Mouse (Mus musculus) neural tube, embryonic 10.5 days (tissue): ENCODE results near the gene B4galt2.

ENCODE experiments used
- DNase-seq: peaks from one replicate; pipeline ENCODE4 v3.0.0-alpha.2; 2017; ENCODE audit warnings: low spot score; ENCODE audit errors: extremely low spot score

Gene B4galt2

DNA sequence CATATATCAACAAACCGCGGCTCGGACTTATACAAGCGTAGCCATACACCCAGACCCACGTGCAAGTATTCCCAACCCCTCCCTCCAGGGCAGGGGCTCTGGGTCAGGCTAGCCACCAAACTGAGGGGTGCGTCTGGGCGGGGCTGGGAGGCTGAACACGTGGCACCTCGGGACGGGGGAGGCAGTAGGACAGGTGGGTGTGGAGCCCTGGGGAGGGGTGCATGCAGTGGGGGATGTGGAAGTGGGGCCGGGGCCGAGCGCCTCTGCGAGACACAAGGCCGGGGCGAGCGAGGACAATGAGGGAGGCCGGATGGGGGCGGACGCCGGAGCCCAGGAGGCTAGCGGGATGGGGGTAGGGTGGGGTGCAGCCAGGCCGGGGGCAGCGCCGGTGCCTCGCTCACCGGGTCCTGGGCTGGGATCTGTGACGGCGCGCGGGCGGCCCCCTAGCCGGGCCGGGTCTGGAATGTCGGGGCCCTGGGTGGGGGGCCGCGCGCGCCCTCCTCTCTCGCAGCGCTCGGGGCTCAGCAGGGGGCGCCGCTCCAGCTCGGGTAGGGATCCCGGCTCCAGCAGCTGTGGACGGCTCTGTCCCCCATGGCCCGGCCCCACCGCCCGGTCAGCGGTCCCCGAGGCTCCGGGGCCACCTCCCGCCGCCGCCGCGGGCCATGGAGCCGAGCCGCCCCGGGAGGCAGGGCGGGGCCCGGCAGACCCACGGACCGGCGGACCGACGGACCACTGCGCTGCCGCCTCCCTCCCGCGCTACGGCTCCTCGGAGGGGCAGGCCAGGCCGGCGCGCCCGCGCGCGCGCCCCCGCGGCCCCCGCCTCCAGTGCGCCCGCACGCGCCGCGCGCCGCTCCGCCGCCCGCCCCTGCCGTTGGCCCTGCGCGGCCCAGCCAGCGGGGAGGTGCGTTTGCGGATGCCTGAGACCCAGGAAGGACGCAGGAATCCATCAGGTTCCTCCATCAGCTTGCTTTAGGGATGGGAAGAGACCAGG, at the start of gene B4galt2:
Gene B4galt2 (minus strand): TSS at position 787 of the 991 bp plus-strand sequence.
- DNase-seq, result peak; percentile 80

DNA sequence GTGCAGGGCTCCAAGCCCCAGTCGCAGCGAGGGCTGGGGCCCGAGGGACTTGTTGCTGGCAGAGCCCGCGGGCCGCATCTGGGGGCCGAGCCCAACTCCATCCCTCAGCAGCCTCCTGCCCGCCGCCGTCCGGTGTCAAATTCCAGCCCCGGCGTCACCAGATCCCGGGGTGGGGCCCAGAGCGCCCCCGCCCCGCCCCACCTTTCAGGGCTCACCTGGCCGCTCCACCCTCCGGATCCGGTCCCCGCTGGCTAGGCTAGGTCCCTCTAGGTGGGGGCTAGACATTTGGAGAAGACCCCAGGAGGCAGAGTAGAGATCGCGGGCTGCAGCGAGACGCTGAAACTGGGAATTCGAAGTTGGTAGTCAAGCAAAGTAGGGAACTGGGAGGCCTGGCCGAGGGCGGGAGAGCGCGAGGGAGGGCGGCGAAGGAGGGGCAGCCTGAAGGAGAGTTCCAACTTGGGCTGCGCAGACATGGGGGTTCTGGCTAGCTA, 46.1 kb upstream of the B4galt2 start, which contains the start of gene Artn:
Gene Artn (minus strand): TSS at position 373 of the 491 bp plus-strand sequence.
- peak; percentile 72 for DNase-seq

DNA sequence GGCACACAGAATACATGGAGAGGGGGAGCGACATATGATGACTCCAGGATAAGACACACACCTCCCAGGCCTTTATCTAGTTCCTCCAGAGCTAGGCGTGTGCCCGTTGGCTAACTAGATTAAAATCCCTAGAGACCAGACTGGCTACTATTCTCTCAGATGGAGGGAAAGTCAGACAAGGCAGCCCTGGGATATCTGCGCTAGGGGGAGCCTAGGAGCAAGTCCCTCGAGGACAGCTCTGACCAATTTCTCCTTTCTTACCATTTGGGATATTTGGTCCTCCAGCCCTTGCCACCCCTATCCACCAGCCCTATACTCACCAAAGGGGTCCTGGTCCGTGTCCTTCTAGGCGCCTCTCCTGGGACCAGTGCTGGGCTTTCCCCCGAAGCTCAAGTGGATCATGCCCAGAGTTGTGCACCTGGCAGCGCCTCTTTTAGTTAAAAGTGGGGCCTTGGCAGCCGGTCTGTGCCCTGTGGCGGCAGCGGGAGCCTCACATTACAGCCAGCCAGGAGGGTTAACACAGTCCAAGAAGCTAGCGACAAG, 45.5 kb upstream of the B4galt2 start:
- DNase-seq, result no peak

DNA sequence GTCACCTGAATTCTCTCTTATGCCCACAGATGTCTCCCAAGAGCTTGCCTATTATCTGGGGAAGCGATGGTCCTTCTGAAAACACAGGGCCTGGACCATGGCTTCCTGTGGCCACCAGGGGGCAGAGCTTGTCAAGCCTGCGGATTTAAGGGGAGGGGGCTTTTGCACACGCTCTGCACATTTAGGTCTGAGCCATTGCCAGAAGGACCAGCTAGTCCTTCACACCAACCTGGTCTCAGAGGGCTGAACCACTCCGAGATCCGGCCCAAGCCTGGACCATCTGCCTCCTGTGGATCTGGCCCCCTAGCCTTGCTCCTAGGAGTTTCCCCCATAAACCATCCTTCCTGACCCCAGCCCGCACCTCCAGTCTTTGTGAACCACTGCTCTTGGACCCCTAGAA, 44.9 kb upstream of the B4galt2 start:
- DNase-seq, result peak; percentile 85

DNA sequence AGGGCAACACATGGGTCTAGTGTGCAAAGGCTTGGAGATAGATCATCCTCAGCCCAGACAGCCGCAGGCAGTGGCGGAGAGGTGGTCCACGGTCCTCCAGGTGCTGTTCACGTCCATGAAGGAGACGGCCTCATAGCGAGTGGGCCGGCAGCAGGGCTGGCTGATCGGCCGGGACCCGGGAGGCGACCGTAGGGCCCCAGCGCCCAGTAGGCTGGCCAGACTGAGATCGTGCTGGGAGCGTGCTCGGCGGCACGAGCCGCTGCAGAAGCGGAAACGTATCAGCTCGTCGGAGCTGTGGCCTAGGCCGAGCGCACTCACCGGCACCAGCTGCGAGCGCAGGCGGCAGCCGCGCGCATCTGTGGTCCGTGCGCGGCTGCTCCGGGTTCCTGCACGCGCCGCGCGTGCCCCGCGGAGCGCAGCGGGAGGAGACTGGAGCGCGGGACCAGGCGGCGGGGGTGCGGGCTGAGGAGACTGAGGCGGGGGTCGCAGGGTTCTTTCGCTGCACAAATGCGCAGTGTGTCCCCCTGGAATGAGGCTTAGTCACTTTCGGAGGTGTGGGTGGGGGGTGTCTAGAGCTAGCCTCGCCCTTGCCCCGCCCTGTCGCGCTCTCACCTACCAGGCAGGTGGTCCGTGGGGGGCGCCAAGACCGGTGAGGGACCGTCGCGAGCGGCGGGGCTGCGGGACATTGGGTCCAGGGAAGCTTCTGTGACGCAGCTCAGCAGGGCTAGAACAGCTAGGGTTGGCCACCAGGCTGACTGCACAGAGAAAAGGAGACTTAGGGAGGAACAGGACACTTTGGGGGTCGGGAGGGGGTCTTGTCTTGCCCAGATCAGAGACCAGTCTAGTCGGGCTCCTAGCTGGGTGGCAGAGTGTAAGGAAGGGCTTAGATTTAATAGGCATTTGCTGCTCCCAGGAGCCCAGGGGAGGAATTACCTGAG, 43.5 kb upstream of the B4galt2 start:
- peak; percentile 60 for DNase-seq

DNA sequence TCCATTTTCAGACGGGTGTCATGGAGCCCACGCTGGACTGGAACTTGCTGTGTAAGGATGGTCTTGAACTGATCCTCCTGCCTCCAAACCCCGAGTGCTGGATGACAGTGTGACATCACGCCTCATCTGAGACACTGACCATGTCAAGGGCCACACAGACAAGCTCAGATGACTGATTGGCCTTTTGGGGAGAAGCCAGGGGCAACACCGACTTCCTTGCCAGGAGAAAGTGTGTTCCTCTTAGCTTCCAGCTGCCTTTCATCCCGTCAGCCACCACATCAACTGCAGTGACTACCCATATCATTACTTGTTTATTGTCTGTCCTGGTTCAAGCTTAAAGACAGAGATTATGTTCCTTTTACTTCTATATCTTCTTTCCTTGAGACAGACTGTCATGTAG, 41.6 kb upstream of the B4galt2 start:
- no peak for DNase-seq

DNA sequence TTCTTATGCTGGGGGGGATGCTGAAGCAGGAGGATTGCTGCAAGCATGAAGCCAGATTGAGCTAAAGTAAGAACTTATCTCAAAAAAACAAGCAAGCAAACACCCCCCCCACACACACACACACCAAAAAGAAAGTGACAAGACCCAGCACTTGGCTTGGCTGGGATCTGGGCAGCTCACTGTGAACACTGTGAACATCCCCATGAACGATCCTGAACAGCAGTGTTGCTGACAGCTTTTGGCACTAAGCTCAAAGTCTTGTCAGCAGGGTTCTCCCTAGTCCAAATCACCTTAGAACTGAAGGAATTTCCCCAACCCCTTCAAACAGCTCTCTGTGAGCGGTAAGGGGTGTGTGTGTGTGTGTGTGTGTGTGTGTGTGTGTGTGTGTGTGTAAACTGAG, 40.2 kb upstream of the B4galt2 start:
- no peak for DNase-seq

DNA sequence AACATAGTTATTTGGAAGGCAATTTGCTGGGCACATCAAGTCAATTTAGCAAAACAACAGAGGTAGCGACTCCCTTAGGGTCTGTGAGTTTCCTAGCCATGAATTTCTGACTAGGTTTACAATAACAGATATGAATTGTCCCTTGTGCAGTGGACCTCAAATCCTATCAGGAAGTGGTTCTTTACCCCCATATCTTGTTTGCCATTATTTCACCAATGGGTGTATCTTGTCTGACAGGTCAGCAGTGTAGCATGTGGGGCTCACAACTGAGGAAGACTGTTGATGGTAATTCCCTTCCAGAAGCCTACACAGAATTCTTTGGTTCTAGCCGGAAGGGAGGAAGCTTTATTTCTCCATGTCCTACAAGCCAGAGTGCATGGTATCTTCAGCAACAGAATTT, 38.1 kb upstream of the B4galt2 start:
- no peak for DNase-seq

DNA sequence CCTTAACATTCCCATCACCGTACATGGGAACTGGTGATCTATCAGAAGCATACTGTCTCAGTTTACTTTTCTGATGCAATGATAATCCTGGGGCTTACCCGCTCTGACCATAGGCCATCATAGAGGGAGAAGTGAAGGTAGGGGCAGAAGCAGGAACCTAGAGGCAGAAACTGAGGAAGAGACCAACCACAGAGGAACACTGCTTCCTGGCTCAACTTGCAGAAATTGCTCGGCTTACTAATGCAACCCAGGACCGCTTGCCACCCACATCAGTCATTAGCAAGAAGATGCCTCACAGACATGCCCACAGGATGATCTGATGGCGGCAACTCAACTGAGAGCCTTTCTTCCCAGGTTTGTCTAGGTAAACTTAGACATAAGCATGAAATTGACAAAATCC, 35.5 kb upstream of the B4galt2 start:
- DNase-seq, result no peak

DNA sequence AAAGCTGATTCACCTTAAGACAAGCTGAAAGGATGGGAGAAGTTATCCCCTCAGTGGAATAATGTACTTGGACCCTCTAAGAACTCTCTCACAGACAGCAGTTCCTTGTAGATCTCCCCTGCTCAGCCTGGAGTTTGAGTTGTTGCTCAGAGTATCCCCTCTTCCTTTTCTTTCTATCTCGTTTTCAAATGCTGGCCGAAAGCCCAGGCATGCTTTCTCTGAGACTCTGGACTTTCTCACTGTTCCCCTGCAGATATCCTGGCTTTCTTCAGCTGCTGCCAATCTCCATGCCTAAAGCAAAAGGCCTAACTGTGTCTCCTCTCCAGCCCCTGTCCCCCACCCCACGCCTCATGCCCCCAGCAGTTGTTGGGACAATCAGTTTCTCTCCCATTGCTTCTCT, 35.0 kb upstream of the B4galt2 start:
- no peak for DNase-seq

DNA sequence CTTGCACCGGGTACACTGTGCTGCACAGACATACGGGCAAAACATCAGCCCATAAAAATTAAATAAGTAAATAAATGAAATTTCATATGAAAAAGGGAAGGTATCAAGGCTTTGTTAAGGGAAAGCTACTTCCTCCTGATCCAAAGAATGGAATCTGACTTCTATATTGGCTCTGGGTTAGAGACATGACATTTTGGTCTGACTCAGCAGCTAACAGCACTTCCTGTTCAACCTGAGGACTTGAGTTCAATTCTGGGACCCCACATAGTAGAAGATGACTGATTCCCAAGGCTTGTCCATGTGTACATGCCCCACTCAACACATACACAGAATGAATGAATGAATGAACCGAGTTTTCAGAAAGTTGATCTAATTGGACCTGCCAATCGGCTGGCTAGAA, 34.6 kb upstream of the B4galt2 start:
- no peak for DNase-seq

DNA sequence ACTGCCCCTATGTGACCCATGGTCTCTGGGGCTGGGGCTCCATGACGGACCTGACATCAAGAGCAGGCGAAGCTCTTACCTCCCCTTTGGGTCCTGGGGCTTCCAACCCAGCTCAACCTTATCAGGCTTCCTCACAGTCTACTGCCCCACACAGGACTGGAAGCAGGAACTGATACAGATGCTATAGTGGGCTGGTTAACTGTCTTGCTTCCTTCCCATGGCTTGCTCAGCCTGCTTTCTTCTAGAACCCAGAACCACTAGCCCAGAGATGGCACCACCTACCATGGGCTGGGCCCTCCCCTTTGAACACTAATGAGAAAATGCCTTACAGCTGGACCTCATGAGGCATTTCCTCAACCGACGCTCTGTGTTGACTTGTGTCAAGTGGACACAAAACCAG, 34.1 kb upstream of the B4galt2 start:
- DNase-seq, result no peak

DNA sequence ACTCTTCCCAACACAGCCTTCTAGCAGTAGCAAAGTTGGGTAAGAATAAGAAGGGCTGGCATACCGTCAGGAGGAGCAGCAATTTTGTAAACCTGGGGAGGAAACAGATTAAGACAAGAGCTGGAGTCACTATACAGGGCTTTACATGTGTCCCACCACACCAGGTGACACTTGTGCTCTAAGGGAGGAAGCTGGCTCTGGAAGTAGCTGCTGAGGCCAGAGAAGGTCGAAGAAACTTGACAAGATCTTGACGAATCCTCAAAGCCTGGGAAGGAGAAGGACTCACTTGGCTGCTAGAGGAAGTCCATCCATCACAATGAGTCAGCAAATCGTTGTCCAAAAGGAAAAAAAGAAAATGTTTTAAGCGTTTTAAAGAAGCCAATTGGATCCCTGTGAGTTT, 33.1 kb upstream of the B4galt2 start:
- DNase-seq, result no peak

DNA sequence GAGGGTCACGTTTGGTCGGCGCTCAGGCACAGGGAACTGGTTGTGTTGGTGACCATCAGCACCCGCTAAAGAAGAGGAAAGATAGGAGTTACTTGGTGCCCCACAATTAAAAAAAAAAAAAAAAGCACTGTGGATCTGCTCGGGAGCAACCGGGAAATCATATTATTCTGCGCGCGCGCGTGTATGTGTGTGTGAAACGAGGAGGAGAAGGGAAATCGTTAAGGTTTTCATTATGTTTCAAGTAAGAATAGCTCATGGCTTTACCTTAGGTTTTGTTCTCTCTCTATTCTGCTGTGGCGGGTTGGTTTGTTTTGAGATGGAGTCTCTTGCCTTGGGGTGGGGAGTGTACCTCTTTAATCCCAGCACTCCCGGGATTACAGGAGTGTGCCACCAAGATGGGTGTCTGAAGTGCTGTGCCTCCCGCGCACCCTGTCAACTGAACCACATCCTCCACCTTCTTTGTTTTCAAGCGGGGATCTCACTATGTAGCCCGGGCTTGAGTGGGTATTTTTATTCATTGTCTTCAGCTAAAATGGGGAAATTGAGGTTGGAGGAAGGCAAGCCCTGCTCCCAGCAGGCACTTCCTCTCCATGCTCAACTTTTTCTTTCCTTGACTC, 32.3 kb upstream of the B4galt2 start:
- peak; percentile 31 for DNase-seq

DNA sequence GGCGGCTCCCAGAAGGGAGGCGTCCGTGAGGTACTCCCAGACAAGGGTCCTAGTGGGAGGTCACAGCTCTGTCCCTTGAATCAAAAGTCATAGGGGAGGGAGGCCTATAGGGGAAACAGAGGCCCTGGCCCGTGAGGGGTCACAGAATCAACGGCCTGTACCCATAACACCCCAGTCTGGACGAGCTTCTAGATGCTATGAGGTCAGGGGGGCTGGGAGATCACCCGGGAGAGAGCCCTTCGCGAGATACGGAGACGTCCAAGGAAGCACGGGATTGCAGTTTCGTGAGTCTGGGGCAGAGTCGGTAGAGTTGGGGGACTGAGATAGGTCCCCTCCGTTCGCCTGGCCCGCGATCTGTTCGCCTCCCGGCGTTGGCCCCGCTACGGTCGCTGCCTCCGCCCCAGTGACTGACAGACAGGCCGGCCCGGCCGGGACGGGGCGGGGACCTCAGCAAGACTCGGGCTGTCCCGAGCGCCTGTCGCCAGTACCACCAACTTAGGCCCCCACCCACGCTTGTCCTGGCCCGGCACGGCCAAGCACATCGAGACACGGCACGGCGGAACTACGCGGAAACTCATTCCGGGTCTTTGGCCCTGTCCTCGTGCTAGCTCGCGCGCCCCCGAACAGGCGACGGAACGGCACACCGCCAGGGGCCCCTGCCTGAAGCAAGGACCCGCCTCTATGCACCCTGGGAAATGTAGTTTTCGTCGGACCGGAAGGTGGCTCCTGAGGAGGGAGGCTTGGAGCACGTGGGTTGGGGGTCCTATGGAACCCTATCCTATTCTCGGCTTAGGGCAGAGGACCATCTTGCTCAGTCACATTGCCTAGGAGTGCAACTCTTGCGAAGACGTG, 31.5 kb upstream of the B4galt2 start, which contains the start of gene Ipo13:
Gene Ipo13 (minus strand): TSS at position 409 of the 852 bp plus-strand sequence.
- DNase-seq, result peak; percentile 98

DNA sequence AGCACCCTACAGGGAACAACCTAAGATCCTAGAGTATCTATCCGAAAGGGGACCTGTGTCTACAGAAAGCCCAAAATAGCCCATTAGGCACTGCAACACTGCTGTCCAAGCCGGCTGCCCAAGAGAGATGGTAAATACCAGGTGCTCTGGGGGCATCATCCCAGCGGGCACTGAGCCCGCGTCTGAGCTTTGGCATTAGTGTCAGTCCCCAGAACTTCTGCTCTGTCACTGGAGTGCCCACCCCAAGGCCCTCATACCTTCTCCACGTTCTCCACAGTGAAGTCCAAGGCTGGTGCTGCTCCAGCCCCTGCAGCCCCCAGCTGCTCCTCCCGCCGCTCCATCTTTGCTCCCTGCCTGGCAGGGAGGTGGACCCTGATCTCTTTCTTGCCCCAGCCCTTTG, 30.7 kb upstream of the B4galt2 start:
- DNase-seq, result no peak

DNA sequence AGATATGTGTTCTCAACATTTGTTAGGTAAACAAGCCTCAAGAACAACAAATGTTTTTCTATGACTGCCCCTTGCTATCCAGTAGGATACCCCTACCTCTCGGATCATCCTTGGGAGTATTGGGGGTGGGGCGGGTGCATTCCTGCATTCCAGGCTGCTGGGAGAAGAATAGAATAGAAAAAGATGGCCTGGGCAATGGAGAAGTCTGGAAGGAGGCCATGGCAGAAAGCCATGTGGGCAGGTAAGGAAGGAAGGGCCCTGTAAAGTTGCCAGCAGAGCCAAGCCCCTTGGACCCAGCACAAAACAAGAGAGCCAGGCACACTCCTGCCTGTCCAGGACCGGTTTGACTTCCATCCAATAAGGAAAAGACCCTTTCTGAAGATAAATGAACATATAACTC, 30.1 kb upstream of the B4galt2 start:
- no peak for DNase-seq

DNA sequence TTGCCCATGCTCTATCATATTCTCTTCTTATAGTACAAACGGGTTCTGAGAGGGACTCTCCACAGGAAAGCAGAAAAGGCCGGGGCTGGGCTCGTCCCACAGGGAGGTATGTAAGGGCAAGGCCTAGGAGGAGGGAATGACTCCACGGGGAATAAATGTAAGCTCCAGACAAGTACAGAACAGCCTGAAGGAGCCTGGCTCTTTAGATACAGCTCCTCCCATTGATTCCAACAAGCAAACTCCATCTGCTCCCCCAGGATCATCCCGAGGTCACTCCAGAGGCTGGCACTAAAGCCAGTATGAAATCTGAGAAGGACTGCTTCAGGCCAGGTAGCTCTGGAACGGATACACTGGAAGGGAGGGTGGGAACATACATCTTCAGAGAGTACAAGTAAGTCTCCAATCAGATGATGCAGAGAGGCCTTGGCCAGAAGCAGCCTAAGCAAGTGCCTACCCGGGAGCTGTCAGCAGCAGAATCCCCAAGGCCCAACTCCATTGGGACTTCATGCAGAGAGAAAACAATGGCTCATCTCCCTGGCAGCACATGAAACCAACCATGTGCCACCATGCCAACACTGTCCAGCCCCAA, 29.5 kb upstream of the B4galt2 start:
- DNase-seq, result no peak

DNA sequence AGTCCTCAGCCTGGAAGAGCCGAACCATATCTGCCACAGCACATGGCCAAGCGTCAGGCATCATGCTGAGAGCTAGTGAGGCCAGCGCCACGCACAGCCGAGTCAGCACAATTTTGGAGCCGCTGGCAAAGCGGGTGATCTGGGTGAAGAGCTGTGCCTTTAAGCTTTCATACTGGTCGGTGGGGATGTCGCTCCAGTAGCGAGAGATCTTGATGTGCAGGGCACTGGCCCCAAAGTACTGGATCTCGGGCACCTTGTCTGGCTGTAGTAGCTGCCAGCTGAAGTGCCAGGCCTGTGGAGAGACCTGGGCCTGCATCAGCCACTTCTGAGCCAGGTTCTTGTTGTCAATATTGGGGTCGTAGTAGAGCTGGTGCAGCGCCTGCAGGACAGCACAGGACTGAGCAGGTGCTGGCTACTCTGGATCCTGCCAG, 28.9 kb upstream of the B4galt2 start:
- no peak for DNase-seq
